Mouse (Mus musculus): Measurements from ENCODE around the gene Mfsd13b.
"Not testable (repeated sequence)": the region's sequence is repeated elsewhere in the genome, so short reads cannot be mapped to it uniquely, and the experiment has no call there.

Mfsd13b gene

GRCm38 (mm10) chr7:120982200-120982841 lies at the start of gene Mfsd13b, which contains the start of gene Cdr2:
Mfsd13b (plus strand) TSS chr7:120982509.
Cdr2 (minus strand) TSS chr7:120982312.
- DNase-seq = peak; percentile 97

- no peak for DNase-seq
These were observed 49.2 kb upstream of the Mfsd13b start for GRCm38 (mm10) chr7:120933110-120933509.

DNA sequence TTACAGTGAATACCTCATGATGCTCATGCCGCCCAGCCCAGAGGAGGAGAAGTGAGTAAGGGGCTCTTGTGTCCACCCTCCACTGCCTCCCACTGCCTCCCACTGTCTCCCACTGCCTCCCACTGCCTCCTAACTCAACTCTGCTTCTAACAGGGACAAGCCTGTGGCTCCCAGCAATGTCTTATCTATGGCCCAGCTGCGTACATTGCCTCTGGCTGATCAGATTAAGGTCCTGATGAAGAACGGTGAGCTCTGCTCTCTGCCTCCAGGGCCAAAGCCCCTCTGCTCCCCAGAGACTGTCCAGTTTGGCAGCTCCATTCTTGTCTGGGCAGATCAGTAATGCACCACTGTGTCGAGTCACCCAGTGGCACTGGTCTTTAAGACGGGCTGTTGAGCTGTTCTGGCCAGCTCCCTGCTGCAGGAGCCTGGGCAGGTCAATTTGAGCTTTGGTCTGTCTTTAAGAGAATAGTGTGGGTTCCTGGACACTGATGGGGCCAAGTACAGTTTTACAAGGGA lies 48.6 kb upstream of the Mfsd13b start:
- no peak for DNase-seq

- DNase-seq = peak; percentile 35
These were observed 47.6 kb upstream of the Mfsd13b start for GRCm38 (mm10) chr7:120934716-120935115.

DNA sequence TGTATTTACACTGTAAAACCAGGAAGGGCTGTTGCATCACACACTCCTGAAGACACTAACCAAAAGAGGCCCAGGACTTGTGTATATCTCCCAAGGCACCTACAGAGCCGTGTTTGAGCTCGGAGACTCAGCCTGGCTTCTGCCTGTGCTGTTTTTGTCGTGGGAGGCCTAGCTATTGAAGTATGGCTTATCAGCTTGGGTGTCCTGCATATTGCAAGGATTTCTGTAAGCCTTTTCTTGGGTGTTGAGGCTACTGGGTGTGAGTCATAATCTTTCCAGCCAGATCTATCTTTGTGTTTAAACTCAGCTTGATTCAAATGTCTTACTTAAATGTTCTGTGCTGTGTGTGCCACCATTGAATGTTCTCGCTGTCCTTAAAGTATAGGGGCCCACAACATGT lies 45.8 kb upstream of the Mfsd13b start:
- DNase-seq = no peak

DNA sequence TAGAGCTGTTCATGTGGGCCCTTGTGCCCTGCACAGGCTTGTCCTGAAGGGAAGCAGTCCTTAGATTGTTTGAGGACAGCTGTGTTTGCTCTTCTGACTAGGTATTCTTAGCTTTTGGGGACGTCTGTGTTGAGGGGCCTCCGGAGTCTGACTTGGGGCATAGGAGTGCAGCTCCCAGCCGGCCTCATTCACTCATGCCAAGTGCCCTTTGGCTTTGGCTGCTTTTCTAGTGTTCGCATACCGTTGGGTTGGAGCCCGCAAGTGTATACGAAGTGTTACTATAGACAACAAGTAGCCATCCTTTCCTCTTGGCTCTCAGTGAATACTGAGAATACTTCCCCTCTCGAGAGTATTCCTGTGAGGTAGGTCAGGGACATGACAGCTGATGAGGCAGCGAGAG lies 44.1 kb upstream of the Mfsd13b start:
- no peak for DNase-seq

GRCm38 (mm10) chr7:120940343-120940742 lies 42.0 kb upstream of the Mfsd13b start:
- no peak for DNase-seq

GRCm38 (mm10) chr7:120941214-120941613 lies 41.1 kb upstream of the Mfsd13b start:
- DNase-seq = no peak

- no peak for DNase-seq
These were observed 39.8 kb upstream of the Mfsd13b start for GRCm38 (mm10) chr7:120942506-120942905.

DNA sequence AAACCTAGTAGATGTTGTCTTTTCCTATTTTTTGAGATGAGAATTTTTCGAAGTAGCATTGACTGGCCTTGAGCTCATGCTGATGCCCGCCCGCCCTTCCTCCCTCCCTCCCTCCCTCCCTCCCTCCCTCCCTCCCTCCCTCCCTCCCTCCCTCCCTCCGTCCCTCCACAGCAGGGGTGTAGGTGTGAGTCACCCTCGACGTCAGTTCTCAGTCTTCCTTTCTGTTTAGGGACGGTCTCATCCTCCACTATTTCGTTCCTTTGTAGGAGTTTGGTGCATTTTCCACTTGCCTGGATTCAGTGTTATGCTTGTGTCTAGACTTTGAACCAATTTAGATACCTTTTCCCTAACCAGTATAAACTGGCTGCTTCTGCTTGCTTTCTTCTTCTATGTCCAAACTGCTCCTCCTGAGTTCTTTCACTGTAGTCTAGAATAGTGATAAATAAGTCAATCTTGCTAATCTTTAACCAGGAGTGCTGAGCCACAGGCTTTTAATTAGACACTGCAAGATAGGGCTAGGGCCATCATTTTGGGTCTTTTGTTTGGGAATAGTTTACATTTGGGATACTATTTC lies 38.3 kb upstream of the Mfsd13b start:
- no peak for DNase-seq

- not testable (repeated sequence) for DNase-seq
These were observed 28.7 kb upstream of the Mfsd13b start for GRCm38 (mm10) chr7:120953591-120953990.

DNA sequence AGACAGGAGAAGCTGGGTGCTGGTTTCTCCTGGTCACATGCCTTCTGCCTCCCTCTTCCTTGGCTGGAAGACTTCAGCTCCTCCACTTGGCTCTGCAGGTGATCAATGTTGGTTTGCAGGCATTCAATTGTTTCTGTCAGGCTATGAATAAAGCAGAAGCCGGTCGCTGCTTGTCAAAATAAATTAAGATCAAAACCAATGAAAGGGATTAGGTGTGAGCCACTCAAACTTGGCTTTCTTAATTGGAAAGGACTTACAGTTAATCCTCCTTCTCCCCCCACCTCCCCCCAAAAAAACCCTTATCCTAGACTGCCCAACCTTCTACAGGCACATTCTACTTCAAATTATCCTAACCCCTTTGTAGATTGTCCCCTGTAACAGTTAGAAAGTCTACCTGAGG lies 22.2 kb upstream of the Mfsd13b start:
- DNase-seq = no peak

GRCm38 (mm10) chr7:120960601-120961000 lies 21.7 kb upstream of the Mfsd13b start:
- no peak for DNase-seq

GRCm38 (mm10) chr7:120961893-120962292 lies 20.4 kb upstream of the Mfsd13b start:
- no peak for DNase-seq

DNA sequence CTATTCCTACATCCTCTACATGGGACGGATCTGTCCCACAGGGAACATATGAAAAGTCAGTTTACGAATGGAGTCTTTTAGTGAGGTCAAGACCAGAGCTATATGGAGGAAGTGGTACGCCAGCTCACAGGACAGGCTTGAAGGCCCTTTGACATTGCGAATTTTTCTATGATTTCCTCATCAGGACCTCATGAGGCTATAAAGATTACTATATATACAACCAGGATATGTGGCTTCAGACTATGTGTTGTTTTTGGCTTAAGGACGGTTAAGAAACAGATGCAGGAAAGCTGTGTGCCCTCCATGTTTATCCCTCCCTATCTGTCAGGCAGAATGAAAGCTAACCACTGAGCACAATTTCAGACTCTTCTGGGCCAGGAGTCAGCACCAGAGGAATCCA lies 19.2 kb upstream of the Mfsd13b start:
- no peak for DNase-seq

GRCm38 (mm10) chr7:120969221-120969620 lies 13.1 kb upstream of the Mfsd13b start:
- DNase-seq = no peak

DNA sequence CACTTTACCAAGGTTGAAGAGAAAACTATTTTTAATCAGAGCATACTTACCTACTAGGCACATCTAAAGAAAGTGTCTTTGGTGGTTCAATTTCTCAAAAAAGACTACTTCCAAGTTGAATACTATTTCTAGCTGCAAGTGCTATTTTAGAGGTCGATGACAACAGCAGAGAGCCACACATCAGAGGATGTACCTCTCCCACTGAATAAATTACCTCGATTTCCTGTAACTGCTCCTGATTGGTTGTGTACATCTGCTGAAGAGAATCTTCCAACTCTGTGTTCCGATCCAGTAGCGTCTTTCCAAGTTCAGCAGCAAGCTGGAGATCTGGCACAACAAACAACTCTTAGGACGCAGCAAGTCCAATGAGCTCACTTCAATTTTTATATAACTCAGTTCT lies 12.2 kb upstream of the Mfsd13b start:
- DNase-seq = no peak

- DNase-seq = not testable (repeated sequence)
These were observed 9.8 kb upstream of the Mfsd13b start for GRCm38 (mm10) chr7:120972471-120972870.

- DNase-seq = no peak
These were observed 8.3 kb upstream of the Mfsd13b start for GRCm38 (mm10) chr7:120974001-120974400.

DNA sequence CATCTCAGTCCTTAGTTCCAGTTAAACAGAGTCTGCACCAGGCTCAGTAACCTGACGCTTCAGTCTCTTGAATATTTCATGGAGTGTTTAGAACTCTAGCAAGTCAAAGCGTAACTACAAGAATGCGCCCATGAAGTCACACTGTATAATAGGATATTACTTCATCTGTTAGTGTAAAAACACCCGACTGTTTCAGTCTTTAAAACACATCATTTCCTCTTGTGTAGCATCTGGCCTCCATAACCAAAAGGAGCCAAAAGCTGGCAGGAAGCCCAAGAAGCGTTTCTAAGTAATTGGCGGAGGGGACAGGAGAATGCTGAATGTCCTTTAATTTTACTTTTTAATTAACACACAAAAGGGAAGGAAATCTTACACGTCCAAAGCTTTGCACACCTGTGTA lies 5.2 kb upstream of the Mfsd13b start:
- no peak for DNase-seq

GRCm38 (mm10) chr7:120980041-120980440 lies 2.3 kb upstream of the Mfsd13b start:
- no peak for DNase-seq

DNA sequence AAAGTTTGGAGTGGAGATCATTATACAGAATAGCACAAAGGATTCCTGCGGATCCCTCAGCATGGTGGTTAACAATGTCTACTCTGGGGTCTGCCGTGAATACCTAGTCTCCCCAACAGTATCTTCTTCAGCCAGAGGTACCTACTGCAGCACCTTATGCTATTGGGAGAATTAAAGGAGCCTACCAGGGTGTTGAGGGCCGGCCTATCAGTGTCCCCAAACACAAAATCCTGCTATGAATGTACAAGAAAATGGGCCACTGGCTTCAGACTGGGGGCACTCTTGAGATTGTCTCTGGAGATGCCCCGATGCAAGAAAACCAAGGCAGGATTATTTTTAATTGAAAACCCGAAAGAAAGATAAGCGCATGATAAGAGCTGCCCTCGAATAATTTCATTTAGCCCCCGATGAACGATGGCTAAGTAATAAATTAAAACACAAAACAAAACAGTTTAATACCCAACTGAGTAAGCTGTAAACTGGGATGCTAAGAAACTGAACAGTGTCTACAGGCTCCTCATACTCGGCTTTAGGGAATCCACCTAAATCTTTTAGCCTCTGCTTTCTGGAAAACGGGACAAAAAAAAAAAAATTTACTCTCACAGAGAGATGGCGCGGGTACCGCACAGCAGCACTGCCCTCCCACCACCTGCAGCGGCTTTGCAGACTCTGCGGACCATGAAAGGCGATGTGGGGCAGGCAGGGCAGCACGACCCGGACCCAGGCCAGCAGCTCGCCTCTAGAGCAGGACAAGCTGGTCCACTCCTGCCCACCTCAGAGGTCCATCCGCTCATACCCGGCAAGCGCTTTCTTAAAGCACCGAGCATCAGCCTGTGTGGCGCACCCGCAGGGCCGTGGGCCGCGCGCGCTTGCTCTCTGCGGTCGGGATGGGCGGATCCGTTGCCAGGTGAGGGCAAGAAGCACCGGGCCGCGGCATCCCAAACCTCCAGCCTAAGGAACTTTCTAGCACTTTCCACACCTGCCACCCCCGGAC lies 1.1 kb upstream of the Mfsd13b start:
- peak; percentile 33 for DNase-seq

DNA sequence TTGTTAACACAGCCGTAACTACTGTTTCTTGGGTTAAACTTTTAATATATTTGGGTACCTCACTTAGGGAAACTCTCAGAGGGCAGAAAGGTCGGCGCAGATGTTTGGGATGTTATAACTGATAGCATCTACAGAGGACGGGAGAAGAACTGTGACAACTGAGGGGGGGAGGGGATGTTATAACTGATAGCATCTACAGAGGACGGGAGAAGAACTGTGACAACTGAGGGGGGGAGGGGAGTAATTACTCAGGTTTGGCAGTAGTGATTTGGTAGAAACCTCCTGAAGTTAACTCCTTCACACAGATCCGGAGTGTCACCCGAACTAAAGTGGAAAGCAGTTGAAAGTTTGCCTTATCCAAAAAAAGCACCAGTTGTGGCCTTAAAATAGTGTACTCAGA lies 659 bp downstream of the Mfsd13b start:
- DNase-seq = no peak

Measured in cerebellum, adult 8-10 months (tissue).